Mouse (Mus musculus) activated CD4-positive, CD25-positive, alpha-beta regulatory T cell (primary cell): Measurements from ENCODE around the gene Nek9. TPM values are rescaled to one million over a fixed set of nuclear protein-coding genes. Genes with fewer than 3 reads are reported as not detected.

Experiments
- polyA plus RNA-seq, 2 experiments: library from polyadenylated mRNA; unstranded; fragments of 100-300 nt; shearing (Covaris generic); gene quantifications; one replicate each; pipeline ENCODE4 v1.2.1; 2017

Gene Nek9
- polyA plus RNA-seq: 10 to 100 TPM; 17.2 to 22.1 TPM

GRCm38 (mm10) chr12:85339243-85339729, at the start of gene Nek9:
Gene Nek9, minus strand, starts transcription at chr12:85339362.

GRCm38 (mm10) chr12:85374561-85375272, 35.6 kb upstream of the Nek9 start, which contains the start of gene Tmed10:
Gene Tmed10, minus strand, starts transcription at chr12:85374847.

DNA sequence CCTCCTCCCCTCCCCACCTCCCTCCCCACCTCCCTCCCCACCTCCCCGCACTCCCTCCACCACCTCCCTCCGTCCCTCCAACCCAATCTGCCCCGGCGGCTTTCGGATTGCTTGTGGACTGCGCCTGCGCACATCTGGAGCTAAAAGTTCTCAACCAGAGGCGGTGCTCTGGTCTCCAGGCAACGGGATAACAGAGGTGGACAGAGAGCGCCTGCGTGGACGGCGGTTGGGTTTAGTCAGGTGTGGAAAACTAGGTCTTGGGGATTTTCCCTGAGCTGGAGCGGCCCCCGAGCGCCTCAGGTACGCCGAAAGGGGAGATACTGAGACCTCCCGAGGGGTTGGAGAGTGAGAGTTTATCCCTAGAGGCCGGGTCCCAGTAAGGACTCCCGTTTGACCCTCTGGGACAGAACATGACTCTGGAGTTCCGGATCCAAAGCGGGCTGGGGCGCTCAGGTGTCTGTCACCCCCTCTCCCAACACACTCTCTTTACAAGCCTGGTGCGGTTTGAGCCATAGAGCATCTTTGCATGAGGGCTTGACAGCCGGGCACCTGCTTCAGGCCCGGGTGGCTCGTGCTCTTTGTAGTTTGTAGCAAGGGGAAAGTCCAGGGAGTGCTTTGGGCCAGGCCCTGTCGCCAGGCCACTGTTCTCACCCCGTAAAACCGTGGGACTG, 50.5 kb downstream of the Nek9 start, which contains the start of gene Zc2hc1c:
Gene Zc2hc1c, plus strand, starts transcription at position 106 of the 671 bp plus-strand sequence.

GRCm38 (mm10) chr12:85287809-85288485, 51.2 kb downstream of the Nek9 start, which contains the start of gene Acyp1:
Gene Acyp1, minus strand, starts transcription at chr12:85288438.

DNA sequence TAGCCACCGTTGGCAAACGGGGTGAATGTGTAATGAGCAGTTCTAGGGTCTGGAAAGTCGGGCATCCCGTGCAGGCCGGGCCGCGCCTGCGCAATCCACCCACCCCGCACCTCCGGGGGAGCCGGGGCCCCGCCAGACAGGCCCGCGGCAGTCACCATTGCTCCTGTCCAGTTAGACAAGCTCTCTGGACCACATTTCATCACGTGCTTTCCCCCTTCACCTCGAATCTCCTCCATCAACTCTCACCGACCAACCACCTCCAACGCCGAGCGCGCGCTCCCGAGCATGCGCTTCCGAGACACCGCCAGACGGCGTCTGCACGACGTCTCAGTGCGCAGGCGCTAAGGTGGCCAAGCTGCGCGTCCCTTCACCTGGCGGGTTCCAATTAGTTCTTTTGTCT, 68.8 kb downstream of the Nek9 start, which contains the start of gene Mlh3:
Gene Mlh3, minus strand, starts transcription at position 281 of the 400 bp plus-strand sequence.

Other genes starting within 250 kb of the Nek9 start
- gene Prox2, start 228.6 kb downstream of the Nek9 start, polyA plus RNA-seq: 1 to 10 TPM; 5.0 to 5.3 TPM
- gene Dlst, start 228.5 kb downstream of the Nek9 start, polyA plus RNA-seq: 10 to 100 TPM; 86.4 to 95.1 TPM
- gene Rps6kl1, start 188.1 kb downstream of the Nek9 start, polyA plus RNA-seq: 1 to 10 TPM; 1.1 to 1.7 TPM
- gene Pgf, start 161.6 kb downstream of the Nek9 start, polyA plus RNA-seq: 1 to 10 TPM in 1 of 2 experiments, under 1 TPM in 1; 0.24 to 1.0 TPM
- 100 to 1,000 TPM; 104 to 118 TPM for gene Eif2b2, start 119.9 kb downstream of the Nek9 start, polyA plus RNA-seq
- gene Mlh3, start 68.8 kb downstream of the Nek9 start, polyA plus RNA-seq: 10 to 100 TPM in 1 of 2 experiments, 1 to 10 TPM in 1; 8.5 to 12.7 TPM
- gene Acyp1, start 50.9 kb downstream of the Nek9 start, polyA plus RNA-seq: 10 to 100 TPM; 38.3 to 57.0 TPM
- not detected for gene Zc2hc1c, start 50.8 kb downstream of the Nek9 start, polyA plus RNA-seq
- gene Tmed10, start 35.5 kb upstream of the Nek9 start, polyA plus RNA-seq: 100 to 1,000 TPM; 174 to 177 TPM
- 10 to 100 TPM; 14.3 to 19.3 TPM for gene Fos, start 134.5 kb upstream of the Nek9 start, polyA plus RNA-seq